Mouse (Mus musculus) intestine, embryonic 16.5 days (tissue): Measurements from ENCODE around the gene Ptpru. TPM values are rescaled to one million over a fixed set of nuclear protein-coding genes. Genes with fewer than 3 reads are reported as not detected.
A peak's percentile ranks its signal among the peaks of the same experiment; 100 is the strongest.

Experiments
- ATAC-seq: fragments of 200-750 bp; cut with Nextera tagmentation; 2 replicates; pipeline ENCODE4 v1.8.0; 2017; ENCODE audit warnings: moderate TSS enrichment, moderate library complexity
- H3K27ac ChIP-seq: fragments of 300-500 bp; sonication (generic); 2 replicates; pipeline ENCODE4 v1.5.1; 2014; ENCODE audit warnings: mild to moderate bottlenecking, low read length
- H3K27me3 ChIP-seq: fragments of 300-500 bp; sonication (generic); replicated peaks from 2 replicates; pipeline ENCODE4 v1.6.1; 2014; ENCODE audit warnings: low read length, control low read depth, mixed read lengths; ENCODE audit not compliant: control insufficient read depth, insufficient read depth
- H3K36me3 ChIP-seq: fragments of 300-500 bp; sonication (generic); 2 replicates; pipeline ENCODE4 v1.6.1; 2014; ENCODE audit warnings: low read length, control low read depth; ENCODE audit not compliant: control insufficient read depth, insufficient read depth
- H3K4me1 ChIP-seq: fragments of 300-500 bp; sonication (generic); 2 replicates; pipeline ENCODE4 v1.6.1; 2014; ENCODE audit warnings: low read length, control low read depth, mixed read lengths; ENCODE audit not compliant: control insufficient read depth, insufficient read depth
- H3K4me2 ChIP-seq: fragments of 300-500 bp; sonication (generic); 2 replicates; pipeline ENCODE4 v1.6.1; 2014; ENCODE audit warnings: low read depth, low read length, control low read depth
- H3K4me3 ChIP-seq: fragments of 300-500 bp; sonication (generic); 2 replicates; pipeline ENCODE4 v1.5.1; 2014; ENCODE audit warnings: mild to moderate bottlenecking, low read length
- H3K9ac ChIP-seq: fragments of 300-500 bp; sonication (generic); 2 replicates; pipeline ENCODE4 v1.6.1; 2014; ENCODE audit warnings: low read depth, low read length
- H3K9me3 ChIP-seq: fragments of 300-500 bp; sonication (generic); 2 replicates; pipeline ENCODE4 v1.6.1; 2016; ENCODE audit warnings: low read length, control low read depth; ENCODE audit not compliant: control insufficient read depth
- WGBS: fragments of 180-500 bp; shearing (Covaris S2); extraction: QIAGEN DNeasy Blood & Tissue Kit; methylation state at CpG from one replicate; pipeline ENCODE4 v1.1.7; 2014; 5-methylcytosine and 5-hydroxymethylcytosine counted together
- polyA plus RNA-seq: library from polyadenylated mRNA; unstranded; fragments of >200 nt; fragmentation: Nextera tagmentation; extraction: Ambion mirVana; gene quantifications from 2 replicates; pipeline ENCODE4 v1.2.1, GENCODE M21; 2015

Ptpru gene
- polyA plus RNA-seq, 1 experiment from 2014 or later = 4.7 TPM

GRCm38 (mm10) chr4:131771384-131771783 is 66.7 kb downstream of the Ptpru start:
- no peak overlapping the region for H3K27ac ChIP-seq
- H3K36me3 ChIP-seq = no peaks in the 10 kb centered on the region
- no peak overlapping the region for H3K4me3 ChIP-seq
- no peaks in the 10 kb centered on the region for H3K27me3 ChIP-seq
- H3K9me3 ChIP-seq = no peaks in the 10 kb centered on the region
- ATAC-seq = no peak
- WGBS = 67% methylated on average over 11 of the region's 11 CpGs
- no peak overlapping the region for H3K4me2 ChIP-seq
- no peaks in the 10 kb centered on the region for H3K4me1 ChIP-seq
- no peak overlapping the region for H3K9ac ChIP-seq

- no peak overlapping the region for H3K9ac ChIP-seq
- H3K4me2 ChIP-seq = no peak overlapping the region
- H3K9me3 ChIP-seq = no peaks in the 10 kb centered on the region
- no peak for ATAC-seq
- no peaks in the 10 kb centered on the region for H3K36me3 ChIP-seq
- H3K4me1 ChIP-seq = no peaks in the 10 kb centered on the region
- H3K27ac ChIP-seq = no peak overlapping the region
- no peaks in the 10 kb centered on the region for H3K27me3 ChIP-seq
- H3K4me3 ChIP-seq = no peak overlapping the region
- 91% methylated on average over 7 of the region's 7 CpGs for WGBS
Measured at GRCm38 (mm10) chr4:131763911-131764310, 74.2 kb downstream of the Ptpru start.

GRCm38 (mm10) chr4:131763479-131763878 is 74.6 kb downstream of the Ptpru start:
- no peak for ATAC-seq
- Histone ChIP-seq H3K9ac (no peak overlapping the region), H3K36me3 (no peaks in the 10 kb centered on the region), H3K4me1 (no peaks in the 10 kb centered on the region), H3K9me3 (no peaks in the 10 kb centered on the region), H3K27ac (no peak overlapping the region), H3K27me3 (no peaks in the 10 kb centered on the region), H3K4me2 (no peak overlapping the region), H3K4me3 (no peak overlapping the region)
- 75% methylated on average over 3 of the region's 3 CpGs for WGBS

DNA sequence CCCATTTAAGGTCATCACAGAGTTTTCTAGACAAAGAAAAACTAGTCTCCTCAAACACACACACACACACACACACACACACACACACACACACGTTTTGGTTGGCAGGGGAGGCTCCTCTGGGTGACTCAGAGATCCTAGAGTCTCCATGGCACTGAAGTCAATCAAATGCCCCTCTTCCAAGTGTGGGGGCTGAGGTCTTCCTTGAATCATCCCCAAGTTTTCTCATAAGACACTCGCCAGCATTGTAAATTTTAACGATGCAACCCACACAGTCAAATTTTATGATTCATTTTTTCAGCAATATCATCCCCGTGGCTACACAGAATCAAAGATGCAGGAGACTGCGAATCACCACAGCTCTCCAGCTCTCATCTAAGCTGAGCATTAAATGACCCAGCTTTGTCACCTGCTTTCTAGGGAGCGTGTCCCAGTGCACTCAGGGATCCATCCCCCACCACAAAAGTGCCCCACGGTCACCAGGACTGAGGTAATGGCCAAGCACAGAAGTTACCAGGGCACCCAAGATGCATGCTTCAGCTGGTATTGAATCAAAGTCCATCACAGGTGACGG is 75.8 kb downstream of the Ptpru start:
- no peak for ATAC-seq
- Histone ChIP-seq H3K4me3 (no peak overlapping the region), H3K27me3 (no peaks in the 10 kb centered on the region), H3K9me3 (no peaks in the 10 kb centered on the region), H3K4me1 (no peaks in the 10 kb centered on the region), H3K4me2 (no peak overlapping the region), H3K36me3 (no peaks in the 10 kb centered on the region), H3K9ac (no peak overlapping the region), H3K27ac (no peak overlapping the region)
- WGBS = 81% methylated on average over 8 of the region's 8 CpGs

DNA sequence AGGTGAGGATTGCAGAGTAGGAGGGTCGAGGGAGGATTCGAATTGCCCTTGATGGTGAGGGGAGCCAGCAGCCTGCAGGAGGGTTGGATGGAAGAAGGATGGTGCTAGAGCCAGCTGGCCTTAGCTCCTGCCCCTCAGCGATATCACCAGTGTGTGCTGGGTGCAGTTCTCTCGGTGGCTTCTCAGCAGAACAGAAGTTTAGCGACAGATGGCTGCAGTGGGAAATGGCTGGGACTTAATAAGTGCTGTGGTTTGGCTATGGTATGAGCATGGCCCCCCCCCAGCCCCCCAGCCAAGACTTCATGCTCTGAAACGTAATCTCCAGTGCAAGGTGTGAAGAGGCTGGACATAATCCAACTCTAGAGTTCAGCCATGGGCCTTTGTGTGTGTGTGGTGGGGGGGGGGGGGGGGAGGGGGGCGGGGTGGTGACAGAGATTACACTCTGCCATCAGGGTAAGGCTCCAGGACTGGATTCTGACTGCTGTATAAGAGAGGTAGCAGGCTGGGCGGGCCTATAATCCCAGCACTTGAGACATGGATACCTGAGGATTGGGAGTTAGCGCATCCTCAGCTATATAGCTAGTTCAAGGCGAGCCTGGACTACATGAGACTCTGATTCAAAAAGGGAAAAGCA is 85.8 kb downstream of the Ptpru start:
- Histone ChIP-seq H3K27me3 (no peaks in the 10 kb centered on the region; the same call in 1 of the 2 replicates), H3K4me1 (no peaks in the 10 kb centered on the region), H3K9me3 (no peaks in the 10 kb centered on the region), H3K27ac (no peak overlapping the region), H3K36me3 (no peaks in the 10 kb centered on the region), H3K4me2 (no peak overlapping the region), H3K4me3 (no peak overlapping the region), H3K9ac (no peak overlapping the region)
- ATAC-seq = no peak
- WGBS = 54% methylated on average over 10 of the region's 10 CpGs

DNA sequence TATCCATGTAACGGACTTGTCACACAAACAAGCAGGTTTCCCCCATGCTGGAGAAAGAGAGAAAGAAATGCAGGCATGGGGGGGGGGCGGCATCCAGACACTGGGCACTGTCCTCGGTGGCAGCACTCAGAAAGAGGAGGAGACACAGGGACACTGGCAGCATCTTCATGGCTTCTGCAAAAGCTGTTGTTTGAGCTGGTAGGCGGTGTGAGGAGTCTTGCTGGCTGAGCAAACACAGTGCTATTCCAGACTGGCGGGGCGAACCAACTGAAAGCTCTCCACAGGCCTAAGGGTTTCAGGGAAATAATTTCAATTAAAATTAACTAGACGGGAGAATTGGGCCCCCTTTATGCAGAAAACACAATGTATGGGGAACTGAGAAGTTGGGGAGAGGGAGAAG is 86.5 kb downstream of the Ptpru start:
- no peaks in the 10 kb centered on the region for H3K36me3 ChIP-seq
- WGBS = 65% methylated on average over 7 of the region's 7 CpGs
- no peak overlapping the region for H3K9ac ChIP-seq
- H3K4me3 ChIP-seq = no peak overlapping the region
- no peaks in the 10 kb centered on the region for H3K9me3 ChIP-seq
- no peaks in the 10 kb centered on the region for H3K4me1 ChIP-seq
- H3K4me2 ChIP-seq = no peak overlapping the region
- H3K27ac ChIP-seq = no peak overlapping the region
- no peaks in the 10 kb centered on the region for H3K27me3 ChIP-seq
- ATAC-seq = no peak

DNA sequence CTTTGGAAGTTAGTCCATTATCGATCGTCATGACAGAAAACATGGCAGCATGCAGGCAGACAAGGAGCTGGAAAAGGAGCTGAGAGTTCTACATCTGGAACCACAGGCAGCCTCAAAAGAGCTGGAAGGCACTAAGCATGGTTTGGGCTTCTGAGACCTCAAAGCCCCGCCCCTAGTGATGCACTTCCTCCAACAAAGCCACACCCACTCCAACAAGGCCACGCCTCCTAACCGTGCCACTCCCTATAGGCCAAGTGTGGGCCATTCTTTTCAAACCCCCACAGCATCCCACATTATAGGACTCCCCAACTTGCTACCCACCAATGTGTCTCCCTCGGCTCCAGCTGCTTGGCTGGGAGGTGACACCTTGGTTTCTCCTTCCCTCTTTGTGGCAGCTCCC is 88.3 kb downstream of the Ptpru start:
- Histone ChIP-seq H3K27me3 (no peaks in the 10 kb centered on the region), H3K4me3 (no peak overlapping the region), H3K4me2 (no peak overlapping the region), H3K9ac (no peak overlapping the region), H3K27ac (no peak overlapping the region), H3K4me1 (no peaks in the 10 kb centered on the region), H3K9me3 (no peaks in the 10 kb centered on the region), H3K36me3 (no peaks in the 10 kb centered on the region)
- no peak for ATAC-seq
- WGBS = 81% methylated on average over 6 of the region's 6 CpGs

DNA sequence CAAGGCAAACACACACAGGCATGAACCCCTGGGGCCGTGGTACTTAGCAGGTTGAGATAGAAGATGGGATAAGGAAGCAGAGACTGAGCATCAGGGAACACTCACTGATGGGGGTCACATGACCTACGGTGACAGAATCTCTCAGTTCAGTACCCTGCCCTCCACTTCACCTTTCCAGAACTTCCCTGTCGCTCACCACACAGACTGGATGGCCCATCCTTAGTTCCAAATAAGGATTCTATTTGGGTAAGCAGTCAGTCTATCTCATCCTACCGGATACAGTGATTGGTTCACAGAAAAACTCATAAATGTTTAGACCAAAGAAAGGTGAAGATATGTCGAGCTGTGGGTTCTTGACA is 93.4 kb downstream of the Ptpru start:
- H3K27ac ChIP-seq = peak overlapping the region; percentile 30; the same call in 1 of the 2 replicates
- WGBS = 50% methylated on average over 5 of the region's 5 CpGs

DNA sequence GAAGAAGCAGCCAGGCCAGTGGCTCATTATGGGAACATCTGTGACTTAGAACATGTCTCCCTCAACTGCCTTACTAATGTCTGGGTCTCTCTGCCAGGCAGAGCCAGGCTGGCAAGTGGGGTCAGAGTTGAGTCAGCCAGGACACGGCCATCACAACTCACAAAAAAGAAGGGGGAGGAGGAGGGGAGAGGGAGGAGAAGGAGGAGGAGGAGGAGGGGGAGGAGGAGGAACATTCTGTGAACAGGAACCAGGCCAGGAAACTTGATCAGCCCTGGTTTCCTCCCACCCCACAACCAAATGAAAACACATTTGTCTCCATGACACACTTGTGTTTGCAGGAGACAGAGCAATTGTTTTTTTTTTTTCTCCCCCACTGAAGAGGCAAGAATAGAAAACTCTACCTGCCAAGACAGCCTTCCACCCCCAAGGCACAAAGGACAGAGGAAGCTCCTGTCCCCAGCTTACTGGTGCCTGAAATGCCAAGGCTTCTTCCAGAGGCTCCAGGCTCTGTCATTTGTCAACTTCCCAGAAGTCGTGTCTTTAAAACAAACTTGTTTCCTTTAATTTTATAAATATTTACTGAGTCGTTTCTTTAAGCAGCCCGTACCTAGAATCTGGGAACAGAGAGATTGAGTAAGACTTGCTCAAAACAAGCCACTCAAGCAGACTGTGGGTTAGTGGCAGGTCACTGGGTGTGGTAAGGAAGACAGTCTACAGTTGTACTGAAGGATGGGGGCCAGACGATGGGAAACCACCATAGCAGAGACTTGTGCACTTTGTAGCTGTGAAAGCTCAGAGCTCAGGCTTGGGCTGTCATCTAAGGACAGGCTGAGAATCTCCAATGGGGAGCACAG is 94.0 kb downstream of the Ptpru start:
- Histone ChIP-seq H3K9ac (no peak overlapping the region), H3K27ac (peak overlapping the region; percentile 34; the same call in 1 of the 2 replicates), H3K4me2 (no peak overlapping the region), H3K9me3 (no peaks in the 10 kb centered on the region), H3K4me1 (peaks cover 4% of the 10 kb centered on the region), H3K36me3 (no peaks in the 10 kb centered on the region), H3K27me3 (no peaks in the 10 kb centered on the region), H3K4me3 (no peak overlapping the region)
- ATAC-seq = peak; percentile 58
- WGBS = 22% methylated on average over 5 of the region's 5 CpGs

More for the DNA sequence above, 93.4 kb downstream of the Ptpru start:
- Histone ChIP-seq H3K9ac (no peak overlapping the region), H3K4me3 (no peak overlapping the region), H3K4me2 (no peak overlapping the region), H3K27me3 (no peaks in the 10 kb centered on the region), H3K36me3 (no peaks in the 10 kb centered on the region), H3K4me1 (peaks cover 4% of the 10 kb centered on the region), H3K9me3 (no peaks in the 10 kb centered on the region)
- no peak for ATAC-seq
